Mouse (Mus musculus): ENCODE measurements around the gene Eno4. TPM values are rescaled to one million over a fixed set of nuclear protein-coding genes. Genes with fewer than 3 reads are reported as not detected.

Gene Eno4
- polyA plus RNA-seq, 1 experiment from 2014 or later: 0.45 TPM

- ATAC-seq (ENCODE audit: low FRiP score) (no peak), DNase-seq (ENCODE audit: low spot score, missing footprints) (peak; percentile 90)
- peaks cover 65% of the 10 kb centered on the region for H3K27me3 ChIP-seq (ENCODE audit: control insufficient read depth, insufficient read depth, low read length)
- WGBS: 31% methylated on average over 5 of the region's 5 CpGs
- H3K36me3 ChIP-seq (ENCODE audit: control insufficient read depth, insufficient read depth, low read length): no peaks in the 10 kb centered on the region
- no peaks in the 10 kb centered on the region for H3K9me3 ChIP-seq (ENCODE audit: control insufficient read depth, low read length)
- no peak overlapping the region for H3K4me2 ChIP-seq
- no peak overlapping the region for H3K4me3 ChIP-seq (ENCODE audit: low read depth, low read length)
- no peak overlapping the region for H3K9ac ChIP-seq (ENCODE audit: low read length)
- H3K27ac ChIP-seq (ENCODE audit: low read depth, low read length): no peak overlapping the region
- H3K4me1 ChIP-seq (ENCODE audit: control insufficient read depth, insufficient read depth, low read length): peaks cover 16% of the 10 kb centered on the region; the same call in 1 of the 2 replicates
Measured at GRCm38 (mm10) chr19:58980056-58980440, 36.8 kb downstream of the Eno4 start.

- no peaks in the 10 kb centered on the region for H3K9me3 ChIP-seq (ENCODE audit: control insufficient read depth, low read length)
- no peak overlapping the region for H3K27ac ChIP-seq (ENCODE audit: low read depth, low read length)
- 7% methylated on average over 9 of the region's 9 CpGs for WGBS
- ATAC-seq (ENCODE audit: low FRiP score) (0 out of 2 replicates have a peak, but pooled peaks have one; percentile 33), DNase-seq (ENCODE audit: low spot score, missing footprints) (peak; percentile 93)
- peak overlapping the region; percentile 17; the same call in 1 of the 2 replicates for H3K4me2 ChIP-seq
- H3K4me3 ChIP-seq (ENCODE audit: low read depth, low read length): no peak overlapping the region
- H3K36me3 ChIP-seq (ENCODE audit: control insufficient read depth, insufficient read depth, low read length): no peaks in the 10 kb centered on the region
- peaks cover 16% of the 10 kb centered on the region; the same call in 1 of the 2 replicates for H3K4me1 ChIP-seq (ENCODE audit: control insufficient read depth, insufficient read depth, low read length)
- H3K9ac ChIP-seq (ENCODE audit: low read length): no peak overlapping the region
- peaks cover 60% of the 10 kb centered on the region for H3K27me3 ChIP-seq (ENCODE audit: control insufficient read depth, insufficient read depth, low read length)
Measured at GRCm38 (mm10) chr19:58981571-58981970, 38.3 kb downstream of the Eno4 start.

GRCm38 (mm10) chr19:59002827-59003226, 59.6 kb downstream of the Eno4 start:
- Histone ChIP-seq H3K4me3 (ENCODE audit: low read depth, low read length) (no peak overlapping the region), H3K27me3 (ENCODE audit: control insufficient read depth, insufficient read depth, low read length) (no peaks in the 10 kb centered on the region), H3K4me2 (no peak overlapping the region), H3K36me3 (ENCODE audit: control insufficient read depth, insufficient read depth, low read length) (no peaks in the 10 kb centered on the region), H3K9ac (ENCODE audit: low read length) (no peak overlapping the region), H3K27ac (ENCODE audit: low read depth, low read length) (no peak overlapping the region), H3K4me1 (ENCODE audit: control insufficient read depth, insufficient read depth, low read length) (peaks cover 8% of the 10 kb centered on the region), H3K9me3 (ENCODE audit: control insufficient read depth, low read length) (no peaks in the 10 kb centered on the region)
- ATAC-seq (ENCODE audit: low FRiP score) (no peak), DNase-seq (ENCODE audit: low spot score, missing footprints) (no peak)
- WGBS: 88% methylated on average over 6 of the region's 6 CpGs

- ATAC-seq (ENCODE audit: low FRiP score): no peak
- DNase-seq (ENCODE audit: low spot score, missing footprints): no peak
- Histone ChIP-seq H3K27ac (ENCODE audit: low read depth, low read length) (no peak overlapping the region), H3K4me1 (ENCODE audit: control insufficient read depth, insufficient read depth, low read length) (no peaks in the 10 kb centered on the region), H3K36me3 (ENCODE audit: control insufficient read depth, insufficient read depth, low read length) (no peaks in the 10 kb centered on the region), H3K4me2 (no peak overlapping the region), H3K9ac (ENCODE audit: low read length) (no peak overlapping the region), H3K9me3 (ENCODE audit: control insufficient read depth, low read length) (no peaks in the 10 kb centered on the region), H3K27me3 (ENCODE audit: control insufficient read depth, insufficient read depth, low read length) (no peaks in the 10 kb centered on the region), H3K4me3 (ENCODE audit: low read depth, low read length) (no peak overlapping the region)
- 63% methylated on average over 15 of the region's 15 CpGs for WGBS
Measured at GRCm38 (mm10) chr19:59006577-59007340, 63.5 kb downstream of the Eno4 start.

GRCm38 (mm10) chr19:59010802-59011201, 67.6 kb downstream of the Eno4 start:
- H3K27me3 ChIP-seq (ENCODE audit: control insufficient read depth, insufficient read depth, low read length): no peaks in the 10 kb centered on the region
- H3K27ac ChIP-seq (ENCODE audit: low read depth, low read length): no peak overlapping the region
- DNase-seq (ENCODE audit: low spot score, missing footprints) (no peak), ATAC-seq (ENCODE audit: low FRiP score) (no peak)
- 74% methylated on average over 5 of the region's 5 CpGs for WGBS
- H3K36me3 ChIP-seq (ENCODE audit: control insufficient read depth, insufficient read depth, low read length): no peaks in the 10 kb centered on the region
- no peaks in the 10 kb centered on the region for H3K9me3 ChIP-seq (ENCODE audit: control insufficient read depth, low read length)
- no peaks in the 10 kb centered on the region for H3K4me1 ChIP-seq (ENCODE audit: control insufficient read depth, insufficient read depth, low read length)
- no peak overlapping the region for H3K9ac ChIP-seq (ENCODE audit: low read length)
- no peak overlapping the region for H3K4me3 ChIP-seq (ENCODE audit: low read depth, low read length)
- H3K4me2 ChIP-seq: no peak overlapping the region

Small RNAs within 50 kb of the gene (microRNA-seq; reads per million reads assigned to microRNA genes)
- gene Mir3086: 4.0 reads per million, percentile 18 among the genes with 10 or more reads in this experiment

Other genes with a start within 250 kb of the Eno4 start
- gene Pnliprp1, start 214.5 kb upstream of the Eno4 start, polyA plus RNA-seq (2014; fragmentation: Nextera tagmentation; extraction: Ambion mirVana): 0.48 TPM in 1 of 2 replicates, not detected in the other
- not detected in 2 replicates for gene Pnliprp2, start 183.7 kb upstream of the Eno4 start, polyA plus RNA-seq (2014; fragmentation: Nextera tagmentation; extraction: Ambion mirVana)
- gene 1700019N19Rik, start 149.0 kb upstream of the Eno4 start, polyA plus RNA-seq (2014; fragmentation: Nextera tagmentation; extraction: Ambion mirVana): not detected in 2 replicates
- 9.3 and 10.6 TPM in 2 replicates for gene Hspa12a, start 229 bp downstream of the Eno4 start, polyA plus RNA-seq (2014; fragmentation: Nextera tagmentation; extraction: Ambion mirVana)
- 1.4 and 2.7 TPM in 2 replicates for gene Shtn1, start 132.7 kb downstream of the Eno4 start, polyA plus RNA-seq (2014; fragmentation: Nextera tagmentation; extraction: Ambion mirVana)
- 0.18 and 0.65 TPM in 2 replicates for gene Vax1, start 226.6 kb downstream of the Eno4 start, polyA plus RNA-seq (2014; fragmentation: Nextera tagmentation; extraction: Ambion mirVana)